Mouse (Mus musculus) lung, embryonic 16.5 days (tissue): Measurements from ENCODE around the gene Wfdc12. TPM values are rescaled to one million over a fixed set of nuclear protein-coding genes. Genes with fewer than 3 reads are reported as not detected.
A peak's percentile ranks its signal among the peaks of the same experiment; 100 is the strongest.
"Not testable (repeated sequence)": the region's sequence is repeated elsewhere in the genome, so short reads cannot be mapped to it uniquely, and the experiment has no call there.

ENCODE experiments used
- ATAC-seq: fragments of 200-750 bp; cut with Nextera tagmentation; 2 replicates; pipeline ENCODE4 v1.8.0; 2017; ENCODE audit warnings: low read depth, mild to moderate bottlenecking, moderate library complexity
- H3K27ac ChIP-seq: fragments of 300-500 bp; sonication (generic); 2 replicates; pipeline ENCODE4 v1.5.1; 2014; ENCODE audit warnings: mild to moderate bottlenecking, control low read depth, low read length
- H3K27me3 ChIP-seq: fragments of 300-500 bp; sonication (generic); 2 replicates; pipeline ENCODE4 v1.6.1; 2014; ENCODE audit warnings: low read depth, low read length, mixed read lengths; ENCODE audit not compliant: control insufficient read depth, insufficient read depth
- H3K36me3 ChIP-seq: fragments of 300-500 bp; sonication (generic); 2 replicates; pipeline ENCODE4 v1.6.1; 2014; ENCODE audit warnings: low read length; ENCODE audit not compliant: control insufficient read depth, insufficient read depth
- H3K4me1 ChIP-seq: fragments of 300-500 bp; sonication (generic); replicated peaks from 2 replicates; pipeline ENCODE4 v1.6.1; 2014; ENCODE audit warnings: low read length, mixed read lengths; ENCODE audit not compliant: control insufficient read depth, insufficient read depth
- H3K4me2 ChIP-seq: fragments of 300-500 bp; sonication (generic); 2 replicates; pipeline ENCODE4 v1.6.1; 2014; ENCODE audit warnings: low read depth, low read length, control low read depth
- H3K4me3 ChIP-seq: fragments of 300-500 bp; sonication (generic); 2 replicates; pipeline ENCODE4 v1.5.1; 2014; ENCODE audit warnings: mild to moderate bottlenecking, low read length, control low read depth
- H3K9ac ChIP-seq: fragments of 300-500 bp; sonication (generic); 2 replicates; pipeline ENCODE4 v1.6.1; 2014; ENCODE audit warnings: low read length, control low read depth
- H3K9me3 ChIP-seq: fragments of 300-500 bp; sonication (generic); 2 replicates; pipeline ENCODE4 v1.6.1; 2016; ENCODE audit warnings: low read length; ENCODE audit not compliant: control insufficient read depth
- WGBS: fragments of 180-500 bp; shearing (Covaris S2); extraction: QIAGEN DNeasy Blood & Tissue Kit; methylation state at CpG from one replicate; pipeline ENCODE4 v1.1.7; 2014; 5-methylcytosine and 5-hydroxymethylcytosine counted together
- polyA plus RNA-seq: library from polyadenylated mRNA; unstranded; fragments of >200 nt; fragmentation: Nextera tagmentation; extraction: Ambion mirVana; gene quantifications from 2 replicates; pipeline ENCODE4 v1.2.1, GENCODE M21; 2015

Gene Wfdc12
- polyA plus RNA-seq, 1 experiment from 2014 or later = 0.34 TPM

GRCm38 (mm10) chr2:164206011-164206410, 15.6 kb upstream of the Wfdc12 start:
- not testable (repeated sequence) for H3K9me3 ChIP-seq, H3K9ac ChIP-seq, ATAC-seq, H3K4me2 ChIP-seq, H3K36me3 ChIP-seq, H3K4me3 ChIP-seq, H3K27ac ChIP-seq, H3K4me1 ChIP-seq, H3K27me3 ChIP-seq
- WGBS = 83% methylated on average over 10 of the region's 10 CpGs

GRCm38 (mm10) chr2:164199626-164200327, 9.4 kb upstream of the Wfdc12 start, which contains the start of gene Wfdc15a:
Gene Wfdc15a (minus strand): TSS chr2:164200130.
- no peaks in the 10 kb centered on the region for H3K27me3 ChIP-seq
- no peaks in the 10 kb centered on the region for H3K36me3 ChIP-seq
- 71% methylated on average over 20 of the region's 20 CpGs for WGBS
- H3K4me3 ChIP-seq = no peak within 1 kb of the TSS
- no peaks in the 10 kb centered on the region for H3K9me3 ChIP-seq
- H3K9ac ChIP-seq = no peak within 1 kb of the TSS
- ATAC-seq = no peak
- H3K4me1 ChIP-seq = no peaks in the 10 kb centered on the region
- no peak within 1 kb of the TSS for H3K27ac ChIP-seq
- no peak within 1 kb of the TSS for H3K4me2 ChIP-seq

- Histone ChIP-seq H3K27me3 (no peaks in the 10 kb centered on the region), H3K9me3 (no peaks in the 10 kb centered on the region), H3K9ac (no peak overlapping the region), H3K4me1 (no peaks in the 10 kb centered on the region), H3K36me3 (no peaks in the 10 kb centered on the region), H3K27ac (no peak overlapping the region), H3K4me3 (no peak overlapping the region), H3K4me2 (no peak overlapping the region)
- WGBS = 77% methylated on average over 5 of the region's 5 CpGs
- no peak for ATAC-seq
Measured at GRCm38 (mm10) chr2:164196700-164196990, 6.2 kb upstream of the Wfdc12 start.

- 80% methylated on average over 5 of the region's 5 CpGs for WGBS
Measured at GRCm38 (mm10) chr2:164195971-164196699, 5.7 kb upstream of the Wfdc12 start.

GRCm38 (mm10) chr2:164194959-164195630, 4.7 kb upstream of the Wfdc12 start:
- no peaks in the 10 kb centered on the region for H3K36me3 ChIP-seq
- no peaks in the 10 kb centered on the region for H3K4me1 ChIP-seq
- H3K4me3 ChIP-seq = no peak overlapping the region
- H3K9ac ChIP-seq = no peak overlapping the region
- WGBS = 68% methylated on average over 5 of the region's 5 CpGs
- ATAC-seq = no peak
- no peaks in the 10 kb centered on the region for H3K9me3 ChIP-seq
- H3K4me2 ChIP-seq = no peak overlapping the region
- no peak overlapping the region for H3K27ac ChIP-seq
- H3K27me3 ChIP-seq = no peaks in the 10 kb centered on the region

More at GRCm38 (mm10) chr2:164195971-164196699, 5.7 kb upstream of the Wfdc12 start:
- no peak overlapping the region for H3K9ac ChIP-seq
- no peak overlapping the region for H3K4me3 ChIP-seq
- H3K27ac ChIP-seq = no peak overlapping the region
- no peaks in the 10 kb centered on the region for H3K27me3 ChIP-seq
- ATAC-seq = no peak
- H3K9me3 ChIP-seq = no peaks in the 10 kb centered on the region
- no peaks in the 10 kb centered on the region for H3K4me1 ChIP-seq
- no peaks in the 10 kb centered on the region for H3K36me3 ChIP-seq
- no peak overlapping the region for H3K4me2 ChIP-seq

GRCm38 (mm10) chr2:164192279-164192678, 1.9 kb upstream of the Wfdc12 start:
- no peaks in the 10 kb centered on the region for H3K9me3 ChIP-seq
- no peaks in the 10 kb centered on the region for H3K36me3 ChIP-seq
- H3K27ac ChIP-seq = no peak overlapping the region
- no peaks in the 10 kb centered on the region for H3K27me3 ChIP-seq
- no peak overlapping the region for H3K4me3 ChIP-seq
- no peaks in the 10 kb centered on the region for H3K4me1 ChIP-seq
- no peak overlapping the region for H3K9ac ChIP-seq
- no peak overlapping the region for H3K4me2 ChIP-seq
- no peak for ATAC-seq

- Histone ChIP-seq H3K27me3 (no peaks in the 10 kb centered on the region), H3K9ac (no peak overlapping the region), H3K27ac (no peak overlapping the region), H3K4me1 (no peaks in the 10 kb centered on the region), H3K36me3 (no peaks in the 10 kb centered on the region), H3K9me3 (no peaks in the 10 kb centered on the region), H3K4me2 (no peak overlapping the region), H3K4me3 (no peak overlapping the region)
- no peak for ATAC-seq
- 21% methylated on average over 5 of the region's 5 CpGs for WGBS
Measured at GRCm38 (mm10) chr2:164188722-164189121, 1.7 kb downstream of the Wfdc12 start.

- no peak overlapping the region for H3K4me3 ChIP-seq
- H3K27me3 ChIP-seq = no peaks in the 10 kb centered on the region
- no peaks in the 10 kb centered on the region for H3K9me3 ChIP-seq
- H3K36me3 ChIP-seq = no peaks in the 10 kb centered on the region
- H3K9ac ChIP-seq = no peak overlapping the region
- no peak for ATAC-seq
- no peaks in the 10 kb centered on the region for H3K4me1 ChIP-seq
- 33% methylated on average over 9 of the region's 9 CpGs for WGBS
- no peak overlapping the region for H3K27ac ChIP-seq
- H3K4me2 ChIP-seq = 0 out of 2 replicates have a peak overlapping the region, but pooled peaks have one; percentile 8
Measured at GRCm38 (mm10) chr2:164184145-164184719, 6.2 kb downstream of the Wfdc12 start.

GRCm38 (mm10) chr2:164183340-164183739, 7.1 kb downstream of the Wfdc12 start:
- Histone ChIP-seq H3K4me2 (no peak overlapping the region), H3K4me1 (no peaks in the 10 kb centered on the region), H3K27ac (no peak overlapping the region), H3K9me3 (no peaks in the 10 kb centered on the region), H3K36me3 (no peaks in the 10 kb centered on the region), H3K9ac (no peak overlapping the region), H3K4me3 (no peak overlapping the region), H3K27me3 (no peaks in the 10 kb centered on the region)
- ATAC-seq = peak; percentile 15; the same call in 1 of the 2 replicates
- WGBS = 51% methylated on average over 9 of the region's 9 CpGs
